Mouse (Mus musculus) bone marrow macrophage, adult 2 months (primary cell): ENCODE results near the gene Mtmr14.

Source experiments
- CTCF ChIP-seq: IDR thresholded peaks from 2 replicates; pipeline ENCODE4 v1.5.1; 2012; ENCODE audit warnings: low read depth, mild to moderate bottlenecking, low read length, moderate library complexity
- POLR2A ChIP-seq: IDR thresholded peaks from 2 replicates; pipeline ENCODE4 v1.6.1; 2012; ENCODE audit warnings: mild to moderate bottlenecking, low read depth, low read length, borderline replicate concordance

GRCm38 (mm10) chr6:113194841-113195595 is 42.6 kb upstream of the Mtmr14 start, which contains the start of gene Lhfpl4:
- TF ChIP-seq POLR2A (no peak), CTCF (no peak)
